Mouse (Mus musculus) lung, postnatal 10 days (tissue): ENCODE data around the gene Mum1.

Source experiments
- DNase-seq: peaks from one replicate; pipeline ENCODE4 v3.0.0; 2021

Mum1 gene

DNA sequence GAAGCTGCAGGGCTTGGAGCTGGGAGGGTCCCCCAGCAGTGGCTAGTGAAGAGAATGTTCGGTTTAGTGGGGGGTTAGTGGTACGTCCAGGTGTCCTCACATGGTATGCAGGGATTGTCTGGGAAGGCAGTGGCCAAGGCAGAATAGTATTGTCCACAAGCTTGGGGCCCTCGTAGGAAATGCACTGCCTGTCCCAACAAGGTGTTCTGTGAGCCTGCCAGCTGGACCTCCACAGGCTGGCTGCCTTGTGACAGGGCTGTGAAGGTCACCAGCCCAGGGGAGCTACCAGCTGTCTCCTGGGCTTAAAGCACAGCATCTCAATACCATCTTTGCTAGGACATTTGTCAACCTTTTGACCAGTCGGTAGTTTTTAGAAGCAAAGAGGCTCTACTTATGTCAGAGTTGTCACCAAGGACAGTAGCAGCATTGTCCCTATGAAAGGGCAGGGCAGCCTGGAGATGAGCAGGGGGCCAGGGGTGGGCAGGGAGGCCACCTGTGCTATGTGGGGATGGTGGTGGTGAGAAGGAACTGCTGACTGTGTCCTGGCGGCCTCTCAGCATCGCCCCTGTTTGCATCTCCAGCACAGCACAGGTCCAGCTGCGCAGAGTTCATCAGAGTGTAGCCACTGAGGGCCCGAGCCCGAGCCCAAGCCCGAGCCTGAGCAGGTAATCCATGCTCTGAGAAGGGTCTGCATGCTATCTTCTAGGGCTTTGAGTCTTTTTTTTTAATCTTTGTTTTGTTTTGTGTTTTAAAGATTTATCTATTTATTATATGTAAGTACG is 26.4 kb downstream of the Mum1 start:
- no peak for DNase-seq

DNA sequence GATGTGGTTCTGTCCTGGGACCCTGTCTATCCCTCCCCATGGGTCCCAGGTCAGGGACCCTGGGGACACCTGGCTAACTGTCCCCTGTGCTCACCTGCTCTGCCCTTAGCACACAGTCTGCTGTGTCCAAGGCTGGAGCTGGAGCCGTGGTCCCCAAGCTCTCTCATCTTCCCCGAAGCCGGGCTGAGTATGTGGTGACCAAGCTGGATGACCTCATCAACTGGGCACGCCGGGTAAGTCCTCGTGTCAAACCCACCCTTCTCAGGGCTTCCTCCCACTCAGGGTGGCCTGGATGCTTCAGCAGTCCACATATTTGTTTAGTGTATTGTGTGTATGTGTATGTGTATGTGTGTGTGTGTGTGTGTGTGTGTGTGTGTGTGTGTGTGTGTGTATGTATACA is 27.3 kb downstream of the Mum1 start:
- no peak for DNase-seq

DNA sequence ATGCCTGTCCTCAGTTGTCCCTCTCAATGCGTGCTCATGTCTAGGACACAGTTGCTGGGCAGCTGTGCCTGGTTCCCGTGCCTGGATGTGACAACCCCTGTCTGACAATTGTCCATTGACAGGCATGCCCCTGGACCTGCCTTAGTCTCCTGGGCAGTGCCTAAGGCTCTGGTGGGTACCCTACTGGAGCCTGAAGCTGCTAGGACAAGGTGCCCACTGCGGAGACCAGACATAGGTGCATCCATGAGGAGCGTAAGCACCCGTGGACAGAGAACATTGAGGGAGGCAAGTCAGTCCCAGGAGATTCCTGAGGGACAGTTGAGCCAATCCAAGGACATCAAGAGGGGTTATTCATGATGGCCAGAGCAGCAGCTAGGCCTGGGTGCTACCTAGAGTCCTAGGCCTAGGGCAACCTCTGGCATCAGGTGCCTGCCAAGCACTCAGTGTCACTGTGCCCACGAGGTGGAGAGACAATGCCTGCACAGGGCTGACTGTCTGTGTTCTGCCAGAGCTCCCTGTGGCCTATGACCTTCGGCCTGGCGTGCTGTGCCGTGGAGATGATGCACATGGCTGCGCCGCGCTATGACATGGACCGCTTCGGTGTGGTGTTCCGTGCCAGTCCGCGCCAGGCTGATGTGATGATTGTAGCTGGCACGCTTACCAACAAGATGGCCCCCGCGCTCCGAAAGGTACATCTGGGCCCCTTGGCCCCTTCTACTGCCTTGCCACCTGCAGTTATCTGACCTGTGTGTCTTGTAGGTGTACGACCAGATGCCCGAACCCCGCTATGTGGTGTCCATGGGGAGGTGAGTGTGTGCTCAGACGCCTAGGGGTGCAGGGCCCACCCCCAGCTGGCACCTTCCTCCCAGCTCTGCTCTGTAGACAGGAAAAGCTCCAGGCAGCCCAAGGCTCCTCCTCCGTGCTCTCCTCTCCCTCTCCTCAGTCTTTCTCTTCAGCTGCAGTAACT is 28.4 kb downstream of the Mum1 start:
- DNase-seq = no peak

DNA sequence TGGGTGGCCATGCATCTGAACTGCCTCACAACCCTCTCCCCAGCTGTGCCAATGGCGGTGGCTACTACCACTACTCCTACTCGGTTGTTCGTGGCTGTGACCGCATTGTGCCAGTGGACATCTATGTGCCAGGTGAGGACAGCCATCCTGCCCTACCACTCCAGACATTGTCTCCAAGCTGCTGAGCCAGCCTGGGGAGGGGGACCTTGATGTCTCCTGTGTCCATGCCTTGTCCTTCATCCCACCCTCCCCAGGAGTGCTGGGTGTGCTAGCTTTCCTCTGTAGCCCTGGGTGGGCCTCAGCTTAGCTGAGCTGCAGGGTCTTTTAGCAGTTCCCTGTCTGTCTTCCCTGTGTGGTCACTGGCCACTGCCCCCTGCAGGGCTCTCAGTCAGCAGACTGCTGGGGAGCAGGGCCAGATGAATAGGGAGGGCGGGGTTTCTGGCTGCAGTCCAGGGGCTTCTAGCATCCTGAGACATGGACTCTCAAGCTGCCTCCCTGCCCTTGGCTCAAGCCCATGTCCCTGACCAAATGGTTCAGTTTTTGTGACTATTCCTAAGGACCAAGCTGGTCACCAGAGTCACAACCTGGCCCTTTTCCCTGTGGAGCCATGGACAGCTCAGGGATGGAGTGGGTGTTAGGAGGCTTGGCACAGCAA is 29.8 kb downstream of the Mum1 start:
- DNase-seq = peak; percentile 53

DNA sequence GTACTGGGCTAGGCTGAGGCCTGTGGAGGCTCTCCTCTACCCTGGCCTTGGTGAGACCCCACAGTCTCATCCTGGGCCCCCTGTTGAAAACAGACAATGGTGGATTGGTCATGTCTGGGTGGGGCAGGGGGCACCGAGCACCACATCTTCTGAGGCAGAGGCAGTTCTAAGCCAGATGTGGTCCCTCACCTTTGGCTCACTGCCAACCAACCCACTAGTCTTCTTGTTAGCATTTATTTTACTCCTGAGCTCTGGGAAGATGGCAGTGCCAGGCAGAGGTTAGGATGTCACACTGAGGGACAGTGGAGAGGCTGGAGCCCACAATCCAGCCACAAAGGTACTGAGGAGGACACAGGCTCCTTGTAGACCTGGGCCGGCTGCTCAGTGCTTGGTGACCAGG is 31.7 kb downstream of the Mum1 start:
- DNase-seq = no peak

DNA sequence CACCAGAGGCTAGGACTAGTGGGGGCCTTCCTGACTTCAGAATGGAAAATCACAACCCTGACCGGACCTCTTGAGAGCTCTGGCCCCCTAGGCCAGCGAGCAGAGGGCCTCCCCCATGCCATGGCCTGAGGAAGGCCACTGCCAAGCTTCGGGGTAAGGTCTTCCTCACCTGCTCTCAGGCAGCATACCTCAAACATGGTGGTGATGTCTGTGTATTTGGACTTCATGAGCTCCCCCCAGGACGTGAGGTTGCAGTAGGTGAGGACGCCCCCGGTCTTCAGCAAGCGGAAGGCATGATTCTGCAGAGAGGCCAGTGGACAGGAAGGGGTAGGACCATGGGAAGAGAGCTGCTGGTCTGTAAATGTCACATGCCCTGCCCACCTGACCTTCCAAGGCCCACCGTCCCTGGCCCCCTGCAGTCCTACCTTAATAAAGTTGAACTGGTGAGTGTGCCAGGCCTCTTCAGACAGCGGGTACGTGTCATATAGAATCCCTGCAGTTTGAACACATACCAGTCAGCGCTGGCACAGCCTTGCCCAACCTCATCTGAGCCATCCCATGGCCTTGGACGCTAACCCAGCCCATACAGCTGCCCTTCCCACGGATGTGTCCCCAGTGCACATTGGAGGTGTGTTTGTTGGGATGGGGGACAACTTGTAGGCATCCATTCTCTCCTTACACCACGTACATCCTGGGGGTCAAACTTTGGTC is 32.7 kb downstream of the Mum1 start:
- DNase-seq = no peak

DNA sequence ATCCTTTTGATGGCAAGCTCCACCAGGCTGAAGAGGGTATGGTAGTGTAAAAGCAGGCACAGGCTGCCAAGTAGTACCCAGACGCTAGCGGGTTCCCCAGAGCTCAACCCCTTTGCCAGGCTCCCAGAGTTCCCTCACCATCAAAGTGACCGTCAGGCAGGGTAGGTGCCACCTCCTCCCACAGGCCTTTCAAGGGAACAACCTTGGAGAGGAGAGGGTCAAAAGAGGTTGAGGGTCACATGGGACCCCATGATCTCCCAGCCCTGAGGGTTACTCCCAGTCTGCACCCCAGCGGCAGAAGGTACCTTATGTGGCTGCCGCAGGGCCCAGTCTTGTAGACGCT is 33.2 kb downstream of the Mum1 start:
- DNase-seq = no peak

DNA sequence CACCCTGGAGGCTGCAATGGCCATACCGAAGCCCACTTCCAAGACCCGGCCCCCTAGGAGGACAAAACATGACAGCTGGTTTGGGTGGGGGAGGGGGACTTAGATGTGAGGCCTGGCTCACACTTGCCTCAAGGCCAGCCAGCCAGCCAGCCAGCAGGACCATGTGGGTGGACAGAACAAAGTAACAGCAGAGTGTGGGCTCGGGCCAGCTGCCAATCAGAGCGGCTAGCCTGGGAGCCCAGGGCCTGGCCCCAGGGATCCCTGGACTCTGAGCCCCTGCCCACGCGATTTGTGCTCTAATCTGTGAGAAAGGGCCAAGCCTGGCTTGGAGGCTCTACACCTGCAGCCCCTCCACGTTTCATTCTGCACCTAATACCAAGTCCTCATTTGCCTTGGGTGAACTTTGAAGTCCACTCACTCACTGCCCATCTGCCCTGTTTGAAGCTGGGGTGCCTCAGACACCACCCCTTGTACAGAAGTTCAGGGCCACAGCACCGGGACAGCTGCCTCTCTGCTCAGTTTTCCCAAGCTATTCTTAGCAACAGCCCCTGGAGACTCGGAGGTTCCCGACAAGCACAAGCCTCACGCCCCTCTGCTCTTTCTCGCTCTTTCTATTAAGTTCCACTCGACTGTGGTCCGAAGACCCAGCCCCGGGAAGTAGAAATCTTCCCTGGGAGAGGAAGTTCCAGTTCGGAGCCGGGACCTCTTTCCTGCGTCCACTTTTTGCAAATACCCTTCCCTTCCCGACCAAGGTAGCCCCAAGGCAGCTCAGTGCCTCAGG is 33.8 kb downstream of the Mum1 start:
- peak; percentile 80 for DNase-seq

DNA sequence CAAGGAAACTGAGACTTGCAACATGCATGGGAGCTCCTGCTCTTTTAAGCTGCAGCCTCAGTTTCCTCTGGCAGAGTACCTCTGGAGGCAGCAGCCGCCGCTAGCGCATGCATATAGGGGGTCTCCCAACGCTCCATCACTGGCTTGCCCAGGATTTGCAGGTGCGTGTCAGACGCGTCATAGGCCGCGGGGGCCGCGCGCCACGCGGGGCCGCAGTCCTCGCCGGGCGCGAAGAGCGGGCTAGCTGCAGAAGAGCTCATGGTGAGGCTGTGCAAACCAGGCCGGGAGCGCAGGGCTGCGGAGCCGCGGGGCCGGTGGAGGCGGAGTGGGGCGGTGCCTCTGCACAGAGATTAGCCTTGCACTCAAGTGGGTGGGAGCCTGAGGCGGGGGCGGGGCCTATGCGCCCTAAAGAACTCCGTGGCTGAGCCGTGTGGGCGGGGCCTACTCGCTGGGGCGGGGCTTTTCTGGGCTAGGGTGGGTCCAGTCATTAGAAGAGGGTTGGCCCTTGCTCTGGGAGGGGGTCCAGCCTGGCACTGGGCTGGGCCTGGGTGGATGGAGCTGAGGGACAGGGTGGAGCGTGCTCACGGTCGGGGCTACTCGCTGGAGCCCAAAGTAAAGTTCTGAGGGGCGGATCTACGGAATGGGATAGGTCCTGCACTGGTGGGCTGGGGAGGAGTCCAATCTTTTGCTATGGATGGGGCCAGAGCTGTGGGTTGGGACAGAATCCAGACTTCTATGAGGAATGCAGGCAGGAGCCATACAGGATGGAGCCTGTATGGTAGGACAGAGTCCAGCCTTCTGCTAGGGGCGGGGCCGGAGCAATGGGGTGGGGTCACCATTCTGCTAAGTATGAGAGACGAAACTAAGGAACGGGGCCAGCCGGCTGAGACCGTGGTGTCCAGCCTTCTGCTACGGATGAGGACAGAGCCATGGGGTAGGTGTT is 34.7 kb downstream of the Mum1 start, which contains the start of the genes Gamt and Dazap1:
Gene Gamt (minus strand): TSS at position 371 of the 943 bp plus-strand sequence.
Gene Dazap1 (plus strand): TSS at position 845 of the 943 bp plus-strand sequence.
- peak; percentile 99 for DNase-seq

DNA sequence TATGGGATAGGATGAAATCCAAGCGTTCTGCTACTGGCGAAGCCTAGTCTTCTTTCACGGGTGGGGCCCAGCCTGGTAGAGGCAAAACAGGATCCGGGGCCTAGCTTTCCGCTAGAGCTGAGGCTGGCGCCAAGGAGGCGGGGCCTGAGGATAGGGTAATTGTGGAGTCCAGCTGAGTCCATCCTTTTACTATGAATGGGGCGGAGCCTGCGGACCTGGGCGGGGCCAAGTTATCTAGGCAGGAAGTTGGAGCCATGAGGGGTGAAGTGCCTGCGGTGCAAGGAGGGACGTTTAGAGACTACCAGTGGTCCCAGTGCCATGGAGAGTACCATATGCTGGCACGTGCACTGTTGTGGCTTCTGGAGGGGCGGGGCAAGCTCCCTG is 35.3 kb downstream of the Mum1 start:
- peak; percentile 100 for DNase-seq

DNA sequence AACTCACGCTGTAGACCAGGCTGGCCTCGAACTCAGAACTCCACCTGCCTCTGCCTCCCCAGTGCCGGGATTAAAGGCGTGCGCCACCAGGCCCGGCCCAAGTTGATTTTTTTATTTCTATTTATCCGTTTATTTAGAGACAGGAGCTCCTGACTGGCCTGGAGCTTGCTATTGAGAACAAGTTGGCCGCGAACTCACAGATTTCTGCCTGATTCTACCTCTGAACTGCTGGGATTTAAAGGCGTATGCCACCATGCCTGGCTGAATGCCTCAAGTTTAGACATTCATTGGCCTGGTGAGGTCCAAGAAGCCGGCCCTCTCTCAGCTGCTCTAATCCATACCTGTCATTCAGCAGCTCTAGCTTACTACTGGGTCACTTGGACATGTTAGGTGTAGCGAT is 35.9 kb downstream of the Mum1 start:
- DNase-seq = no peak

DNA sequence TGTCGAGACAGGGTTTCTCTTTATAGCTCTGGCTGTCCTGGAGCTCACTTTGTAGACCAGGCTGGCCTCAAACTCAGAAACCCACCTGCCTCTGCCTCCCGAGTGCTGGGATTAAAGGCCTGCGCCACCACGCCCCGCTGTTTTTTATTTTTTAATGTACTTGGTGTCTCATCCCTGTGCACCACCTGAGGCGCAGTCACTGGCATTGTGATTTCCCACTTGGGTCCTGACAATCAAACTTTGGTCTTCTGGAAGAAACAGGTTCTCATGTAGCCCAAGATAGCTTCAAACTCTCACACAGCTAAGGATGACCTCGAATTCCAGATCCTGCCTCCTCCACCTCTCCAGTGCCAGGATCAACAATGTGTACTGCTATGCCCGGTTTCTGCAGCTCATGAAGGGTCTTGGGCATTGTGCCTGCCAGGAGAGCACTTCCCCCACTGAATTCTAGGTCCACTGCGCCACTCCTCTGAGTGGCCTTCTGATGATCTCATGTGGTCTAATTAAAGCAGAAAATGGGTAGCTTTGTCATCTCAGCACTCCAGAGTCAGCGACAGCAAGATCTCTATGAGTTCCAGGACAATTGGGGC is 36.6 kb downstream of the Mum1 start:
- no peak for DNase-seq

DNA sequence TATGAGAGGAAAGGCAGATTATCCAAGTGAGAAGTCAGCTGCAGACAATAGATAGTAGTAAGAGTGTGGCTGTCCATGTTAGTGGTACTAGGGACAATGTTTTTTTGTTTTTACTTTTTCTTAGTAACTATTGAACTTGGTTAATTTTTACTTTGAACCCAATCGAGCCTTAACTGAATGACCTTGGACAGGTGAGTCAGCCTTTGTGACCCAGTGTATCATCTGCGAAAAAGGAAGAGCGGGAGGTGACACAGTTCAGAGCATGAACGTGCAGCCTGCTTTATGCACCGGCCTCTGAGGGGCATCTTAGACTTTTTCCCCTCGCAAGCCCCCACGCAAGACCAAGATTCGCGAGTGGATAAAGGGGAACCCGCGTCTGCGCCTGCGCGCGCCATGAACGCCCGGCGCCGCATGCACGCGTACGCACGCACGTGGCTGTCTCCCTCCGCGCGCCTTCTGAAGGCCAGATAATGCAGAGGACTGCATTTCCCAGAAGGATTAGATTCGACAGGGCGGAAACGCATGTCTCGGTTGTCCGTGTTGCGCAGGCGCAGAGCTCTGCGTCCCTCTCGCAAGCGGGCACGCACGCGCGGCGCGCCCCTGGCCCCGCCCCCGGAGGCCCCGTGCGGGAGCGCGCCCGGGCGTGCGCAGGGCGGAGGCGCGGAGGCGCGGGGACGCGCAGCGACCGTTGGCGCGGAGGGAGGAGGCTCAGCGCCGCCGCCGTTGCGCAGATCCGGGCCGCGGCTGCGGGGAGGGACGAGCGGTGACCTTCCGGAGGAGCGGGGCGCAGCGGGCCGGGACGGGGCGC is 38.3 kb downstream of the Mum1 start:
- peak; percentile 99 for DNase-seq

DNA sequence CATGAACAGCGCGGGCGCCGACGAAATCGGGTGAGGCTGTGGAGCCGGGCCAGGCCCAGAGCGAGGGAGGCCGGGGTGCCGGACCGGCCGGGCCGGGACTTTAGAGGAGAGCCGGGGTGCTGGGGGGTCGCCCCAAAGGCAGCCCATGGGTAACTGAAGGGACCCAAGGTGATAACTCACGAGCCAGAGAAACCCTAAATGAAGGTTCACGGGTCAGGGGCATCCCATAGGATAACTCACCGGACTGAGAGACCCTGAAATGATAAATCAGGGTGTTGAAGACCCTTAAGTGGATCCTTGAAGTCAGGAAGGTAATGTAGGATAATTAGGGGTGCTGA is 38.9 kb downstream of the Mum1 start:
- DNase-seq = no peak

DNA sequence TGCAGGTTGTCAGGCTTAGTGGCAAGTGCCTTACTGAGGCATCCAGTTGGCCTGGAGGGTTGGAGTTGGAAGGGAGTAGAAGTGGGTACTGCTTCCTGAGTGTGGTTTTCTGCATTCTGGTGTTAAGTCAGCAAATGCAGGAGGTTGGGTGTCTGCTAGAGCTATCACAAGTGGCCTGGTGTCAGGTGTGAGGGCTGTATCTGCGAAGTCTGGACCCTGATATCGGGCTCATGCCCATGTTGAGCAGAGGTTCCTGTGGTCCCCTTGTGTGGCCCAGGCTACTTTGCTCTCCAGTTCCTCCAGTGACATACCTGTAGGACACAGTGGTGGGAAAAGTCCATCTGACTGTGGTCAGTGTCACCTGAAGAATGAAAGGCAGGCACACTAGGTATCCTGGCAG is 43.9 kb downstream of the Mum1 start:
- DNase-seq = no peak

DNA sequence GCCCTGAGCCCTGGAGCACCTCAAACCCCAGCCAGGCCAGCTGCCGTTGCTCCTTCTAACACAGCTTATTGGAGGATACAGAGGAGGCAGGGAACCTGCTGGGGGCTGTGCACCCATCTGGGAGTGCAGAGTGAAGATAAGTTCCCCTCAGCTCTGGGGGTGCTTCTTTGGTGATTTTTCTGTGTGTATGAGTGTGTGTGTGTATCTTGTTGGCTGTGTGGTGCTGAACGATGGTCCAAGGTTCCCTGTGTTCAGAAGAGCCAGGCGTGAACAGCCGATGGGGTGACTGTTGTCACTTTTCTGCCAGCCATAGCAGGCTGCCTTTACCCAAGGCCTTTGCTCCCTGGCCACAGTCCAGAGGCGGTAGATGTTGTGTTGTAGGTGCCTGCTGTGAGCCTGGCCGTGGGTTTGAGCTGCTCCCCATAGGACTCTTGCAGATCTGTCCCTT is 44.5 kb downstream of the Mum1 start:
- no peak for DNase-seq

DNA sequence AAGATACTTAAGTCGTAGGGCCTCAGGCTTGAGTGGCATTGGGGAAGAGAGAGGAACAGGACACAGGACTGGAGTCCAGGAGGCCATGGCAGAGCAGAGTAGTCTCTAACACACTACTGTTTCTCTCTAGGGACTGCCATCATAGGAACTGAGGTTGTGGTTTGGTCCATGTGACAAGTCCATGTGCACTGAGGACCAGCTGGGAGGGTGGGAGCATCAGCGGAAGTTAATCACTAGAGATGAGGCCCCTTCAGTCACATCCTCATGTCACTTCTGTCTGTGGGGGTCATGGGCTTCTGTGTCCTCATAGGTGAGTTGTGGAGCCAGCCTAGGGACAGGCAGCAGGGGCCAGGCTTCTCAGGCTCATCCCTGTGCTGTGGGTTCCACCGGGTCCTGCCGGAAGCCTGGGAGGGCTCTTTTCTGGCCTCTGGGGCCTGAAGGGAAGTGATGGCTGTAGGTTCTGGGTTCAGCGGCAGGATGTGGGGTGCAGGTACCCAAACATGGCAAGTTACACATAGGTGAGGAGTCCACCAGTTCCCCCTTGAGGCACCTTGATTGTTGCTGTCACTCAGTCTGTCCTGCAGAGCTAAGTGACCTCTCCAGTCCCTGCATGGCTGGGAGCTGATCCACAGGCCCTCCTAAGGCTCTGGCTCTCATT is 45.1 kb downstream of the Mum1 start:
- no peak for DNase-seq

DNA sequence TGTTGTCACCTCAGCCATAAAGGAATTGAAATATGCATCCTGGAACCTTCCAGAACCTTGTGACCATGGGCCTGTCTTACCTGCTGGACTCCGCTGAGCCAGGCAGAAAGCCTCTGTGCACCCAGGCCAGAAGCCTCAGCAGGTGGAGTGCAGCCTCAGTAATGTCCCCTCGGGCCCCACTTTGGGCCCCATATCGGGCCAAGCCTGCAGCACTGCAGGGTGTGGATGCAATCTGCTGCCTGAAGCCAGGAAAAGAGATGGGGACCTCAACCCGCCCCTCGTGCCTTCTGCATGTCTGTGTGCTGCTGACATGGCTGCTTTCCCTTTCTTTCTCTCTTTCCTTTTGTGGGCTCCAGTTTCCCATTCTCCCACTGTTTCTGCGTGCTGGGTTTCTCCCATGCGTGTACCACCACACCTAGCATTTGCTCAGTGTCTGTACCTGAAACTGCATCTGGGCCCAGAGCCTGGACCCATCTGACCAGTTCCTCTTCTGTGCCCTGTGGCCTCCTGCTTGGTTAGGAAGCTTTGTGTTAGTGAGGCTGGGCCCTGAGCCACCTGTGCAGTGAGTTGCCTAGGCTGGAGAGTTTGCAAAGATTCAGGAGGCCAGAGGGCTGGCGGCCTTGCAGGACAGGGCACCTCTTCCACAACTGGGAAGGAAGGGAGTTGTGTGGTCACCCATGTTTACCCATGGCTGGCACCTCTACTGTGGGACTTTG is 45.8 kb downstream of the Mum1 start:
- DNase-seq = no peak
